Mouse (Mus musculus) bone marrow, adult 2 months (tissue): ENCODE results near the gene Fbxw27.

ENCODE experiments used
- CTCF ChIP-seq: fragments of 200-500 bp; IDR thresholded peaks from 2 replicates; pipeline ENCODE4 v1.5.1; 2011; ENCODE audit warnings: low read length, control low read depth; ENCODE audit not compliant: control insufficient read depth, insufficient read depth
- POLR2A ChIP-seq: fragments of 200-500 bp; IDR thresholded peaks from 2 replicates; pipeline ENCODE4 v1.6.1; 2011; ENCODE audit warnings: low read depth, mild to moderate bottlenecking, control low read depth, low read length, borderline replicate concordance; ENCODE audit not compliant: control insufficient read depth

DNA sequence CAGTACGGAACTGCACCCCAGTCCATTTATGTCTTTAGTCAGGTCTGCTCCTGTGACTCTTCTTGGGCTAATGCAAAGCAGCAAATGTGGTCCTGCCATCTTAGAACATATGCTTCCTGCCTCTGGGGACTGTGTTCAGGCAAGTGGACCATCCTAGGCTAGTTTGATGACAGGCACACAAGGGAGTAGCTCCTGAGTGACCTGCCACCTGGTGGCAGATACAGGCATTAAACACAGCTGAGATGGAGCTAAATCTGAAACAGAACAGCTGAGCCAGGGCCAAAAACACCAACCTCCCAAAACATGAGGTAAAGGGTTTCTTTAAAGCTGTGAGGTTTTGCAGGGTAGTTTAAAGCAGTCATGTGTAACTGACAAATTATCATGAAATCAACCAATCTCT, 7.6 kb upstream of the Fbxw27 start:
- TF ChIP-seq CTCF (peak; percentile 31; the same call in 1 of the 2 replicates), POLR2A (no peak)
